Mouse (Mus musculus) mature B cell (primary cell): Measurements from ENCODE around the gene Krt24.
"Not testable (repeated sequence)": the region's sequence is repeated elsewhere in the genome, so short reads cannot be mapped to it uniquely, and the experiment has no call there.

Experiments used
- in situ Hi-C: fragments of 300-500 bp; cut with MboI; formaldehyde crosslinking; loops from 2 replicates; pipeline ENCODE4 v1.14.3; 2019

The Krt24 gene

GRCm38 (mm10) chr11:99253893-99254292 is 31.2 kb downstream of the Krt24 start:
- in situ Hi-C loops: no loop called here

GRCm38 (mm10) chr11:99252671-99253070 is 32.4 kb downstream of the Krt24 start:
- in situ Hi-C loops: no loop called here

- in situ Hi-C loops: no loop called here
Measured at GRCm38 (mm10) chr11:99250666-99251065, 34.4 kb downstream of the Krt24 start.

GRCm38 (mm10) chr11:99250241-99250640 is 34.8 kb downstream of the Krt24 start:
- in situ Hi-C loops: no loop called here

- in situ Hi-C loops: no loop called here
Measured at GRCm38 (mm10) chr11:99249115-99249514, 35.9 kb downstream of the Krt24 start.

- in situ Hi-C loops: no loop called here
Measured at GRCm38 (mm10) chr11:99247916-99248315, 37.1 kb downstream of the Krt24 start.

GRCm38 (mm10) chr11:99244519-99244918 is 40.5 kb downstream of the Krt24 start:
- in situ Hi-C loops: not testable (repeated sequence)

GRCm38 (mm10) chr11:99243820-99244374 is 41.2 kb downstream of the Krt24 start, which contains the start of gene Krt222:
Gene Krt222, minus strand, starts transcription at chr11:99244085.
- in situ Hi-C loops: no loop called here

GRCm38 (mm10) chr11:99243200-99243819 is 41.8 kb downstream of the Krt24 start:
- in situ Hi-C loops: no loop called here

- in situ Hi-C loops: no loop called here
Measured at GRCm38 (mm10) chr11:99242056-99242455, 43.0 kb downstream of the Krt24 start.

- in situ Hi-C loops: no loop called here
Measured at GRCm38 (mm10) chr11:99238468-99238867, 46.6 kb downstream of the Krt24 start.

- in situ Hi-C loops: no loop called here
Measured at GRCm38 (mm10) chr11:99231049-99231816, 53.8 kb downstream of the Krt24 start.

- in situ Hi-C loops: no loop called here
Measured at GRCm38 (mm10) chr11:99230261-99231048, 54.6 kb downstream of the Krt24 start, which contains the start of gene Smarce1. Gene Smarce1, minus strand, starts transcription at chr11:99231017.
